Mouse (Mus musculus) liver, embryonic 14.5 days (tissue): ENCODE results near the gene Gpc6. TPM values are rescaled to one million over a fixed set of nuclear protein-coding genes. Genes with fewer than 3 reads are reported as not detected.

ENCODE experiments used
- ATAC-seq: fragments of 200-750 bp; cut with Nextera tagmentation; 2 replicates; pipeline ENCODE4 v1.8.0; 2017; ENCODE audit warnings: moderate number of reproducible peaks, mild to moderate bottlenecking, moderate library complexity; ENCODE audit not compliant: insufficient read depth
- DNase-seq, 3 experiments: peaks; one replicate each; pipeline ENCODE4 v3.0.0-alpha.2; 2012 to 2013; ENCODE audit warnings: low read depth in 3 of 3, low spot score in 3 of 3
- H3K27ac ChIP-seq: fragments of 300-500 bp; sonication (generic); 2 replicates; pipeline ENCODE4 v1.5.1; 2014; ENCODE audit warnings: moderate library complexity, mild to moderate bottlenecking, control low read depth, inconsistent platforms
- H3K27me3 ChIP-seq: fragments of 300-500 bp; sonication (generic); 2 replicates; pipeline ENCODE4 v1.6.1; 2014; ENCODE audit warnings: mild to moderate bottlenecking, low read length, moderate library complexity; ENCODE audit not compliant: control insufficient read depth, insufficient read depth
- H3K36me3 ChIP-seq: fragments of 300-500 bp; sonication (generic); replicated peaks from 2 replicates; pipeline ENCODE4 v1.6.1; 2014; ENCODE audit warnings: low read depth; ENCODE audit not compliant: control insufficient read depth, insufficient read depth
- H3K4me1 ChIP-seq, 2 experiments: fragments of 200-500 bp in 1 of 2; fragments of 300-500 bp in 1 of 2; sonication (generic) in 1 of 2; replicated peaks; 2 replicates each; pipeline ENCODE4 v1.6.1; 2012 to 2014; ENCODE audit warnings: antibody characterized with exemption in 1 of 2, inconsistent platforms in 1 of 2, low read length in 1 of 2; ENCODE audit not compliant: control insufficient read depth in 2 of 2, insufficient read depth in 2 of 2
- H3K4me2 ChIP-seq: fragments of 300-500 bp; sonication (generic); 2 replicates; pipeline ENCODE4 v1.6.1; 2014; ENCODE audit warnings: low read depth, mild to moderate bottlenecking, control low read depth, moderate library complexity
- H3K4me3 ChIP-seq, 2 experiments: fragments of 200-500 bp in 1 of 2; fragments of 300-500 bp in 1 of 2; sonication (generic) in 1 of 2; 2 replicates each; pipeline ENCODE4 v1.5.1; 2012 to 2014; ENCODE audit warnings: low read depth in 2 of 2, low read length in 2 of 2, mild to moderate bottlenecking in 2 of 2, control low read depth in 1 of 2, inconsistent platforms in 1 of 2, moderate library complexity in 1 of 2; ENCODE audit not compliant: insufficient read depth in 1 of 2
- H3K9ac ChIP-seq: fragments of 300-500 bp; sonication (generic); replicated peaks from 2 replicates; pipeline ENCODE4 v1.6.1; 2014; ENCODE audit warnings: mild to moderate bottlenecking, control low read depth, moderate library complexity
- H3K9me3 ChIP-seq: fragments of 300-500 bp; sonication (generic); 2 replicates; pipeline ENCODE4 v1.6.1; 2016; ENCODE audit warnings: low read length, mixed read lengths; ENCODE audit not compliant: control insufficient read depth
- CTCF ChIP-seq: IDR thresholded peaks from 2 replicates; pipeline ENCODE4 v1.5.1; 2016; ENCODE audit warnings: antibody characterized with exemption, low read depth, control low read depth
- EP300 ChIP-seq: IDR thresholded peaks from 2 replicates; pipeline ENCODE4 v1.6.1; 2016; ENCODE audit warnings: antibody characterized with exemption, low read depth
- WGBS: fragments of 180-500 bp; shearing (Covaris S2); extraction: QIAGEN DNeasy Blood & Tissue Kit; methylation state at CpG from one replicate; pipeline ENCODE4 v1.1.7; 2014; ENCODE audit not compliant: insufficient replicate concordance; 5-methylcytosine and 5-hydroxymethylcytosine counted together
- polyA plus RNA-seq, 2 experiments: library from polyadenylated mRNA; depleted of rRNA in 1 of 2; stranded (reverse) in 1 of 2; unstranded in 1 of 2; fragments of >200 nt; fragmentation: Nextera tagmentation in 1 of 2; extraction: Ambion mirVana in 1 of 2; gene quantifications; 2 replicates each; pipeline versions ENCODE4 v1.2.1 to v1.2.3; 2012 to 2014

The Gpc6 gene
- polyA plus RNA-seq, 2 experiments = 0.97 to 2.3 TPM

- DNase-seq (no peak), ATAC-seq (no peak)
- H3K9me3 ChIP-seq = no peaks in the 10 kb centered on the region
- WGBS = 60% methylated on average over 2 of the region's 2 CpGs
- no peaks in the 10 kb centered on the region for H3K36me3 ChIP-seq
- H3K4me2 ChIP-seq = no peak overlapping the region
- H3K4me3 ChIP-seq = no peak overlapping the region
- no peaks in the 10 kb centered on the region for H3K4me1 ChIP-seq
- no peak overlapping the region for H3K27ac ChIP-seq
- TF ChIP-seq EP300 (no peak), CTCF (no peak)
- H3K9ac ChIP-seq = no peak overlapping the region
- no peaks in the 10 kb centered on the region for H3K27me3 ChIP-seq
These were observed 595.6 kb downstream of the Gpc6 start for GRCm38 (mm10) chr14:117520706-117521105.

- TF ChIP-seq CTCF = no peak
- no peak for TF ChIP-seq EP300
- Histone ChIP-seq H3K9me3 (no peaks in the 10 kb centered on the region), H3K9ac (no peak overlapping the region), H3K27ac (no peak overlapping the region), H3K4me2 (no peak overlapping the region), H3K4me1 (no peaks in the 10 kb centered on the region), H3K4me3 (no peak overlapping the region), H3K27me3 (no peaks in the 10 kb centered on the region), H3K36me3 (no peaks in the 10 kb centered on the region)
- WGBS = 49% methylated on average over 6 of the region's 6 CpGs
- DNase-seq (no peak), ATAC-seq (no peak)
These were observed 600.0 kb downstream of the Gpc6 start for GRCm38 (mm10) chr14:117525133-117525532.

GRCm38 (mm10) chr14:117527053-117527452 lies 601.9 kb downstream of the Gpc6 start:
- Histone ChIP-seq H3K9me3 (no peaks in the 10 kb centered on the region), H3K36me3 (no peaks in the 10 kb centered on the region), H3K9ac (no peak overlapping the region), H3K4me2 (no peak overlapping the region), H3K4me3 (no peak overlapping the region), H3K27me3 (no peaks in the 10 kb centered on the region), H3K4me1 (no peaks in the 10 kb centered on the region), H3K27ac (no peak overlapping the region)
- DNase-seq (no peak), ATAC-seq (no peak)
- WGBS = 65% methylated on average over 7 of the region's 7 CpGs
- TF ChIP-seq EP300 = no peak
- no peak for TF ChIP-seq CTCF

- Histone ChIP-seq H3K4me3 (no peak overlapping the region), H3K36me3 (no peaks in the 10 kb centered on the region), H3K27ac (no peak overlapping the region), H3K4me2 (no peak overlapping the region), H3K27me3 (no peaks in the 10 kb centered on the region), H3K4me1 (no peaks in the 10 kb centered on the region), H3K9me3 (no peaks in the 10 kb centered on the region), H3K9ac (no peak overlapping the region)
- TF ChIP-seq CTCF (no peak), EP300 (no peak)
- DNase-seq = no peak
- WGBS = 50% methylated on average over 3 of the region's 3 CpGs
- ATAC-seq = no peak
These were observed 604.3 kb downstream of the Gpc6 start for GRCm38 (mm10) chr14:117529439-117529838.

GRCm38 (mm10) chr14:117552776-117553175 lies 627.7 kb downstream of the Gpc6 start:
- Histone ChIP-seq H3K4me3 (no peak overlapping the region), H3K27ac (no peak overlapping the region), H3K4me2 (no peak overlapping the region), H3K9ac (no peak overlapping the region), H3K4me1 (no peaks in the 10 kb centered on the region), H3K27me3 (no peaks in the 10 kb centered on the region), H3K9me3 (no peaks in the 10 kb centered on the region), H3K36me3 (no peaks in the 10 kb centered on the region)
- no peak for DNase-seq
- TF ChIP-seq EP300 (no peak), CTCF (no peak)
- ATAC-seq = no peak
